Mouse (Mus musculus): ENCODE measurements around the gene Retreg1. TPM values are rescaled to one million over a fixed set of nuclear protein-coding genes. Genes with fewer than 3 reads are reported as not detected.

Retreg1 gene
- polyA plus RNA-seq, 1 experiment from 2014 or later: 2.2 TPM

DNA sequence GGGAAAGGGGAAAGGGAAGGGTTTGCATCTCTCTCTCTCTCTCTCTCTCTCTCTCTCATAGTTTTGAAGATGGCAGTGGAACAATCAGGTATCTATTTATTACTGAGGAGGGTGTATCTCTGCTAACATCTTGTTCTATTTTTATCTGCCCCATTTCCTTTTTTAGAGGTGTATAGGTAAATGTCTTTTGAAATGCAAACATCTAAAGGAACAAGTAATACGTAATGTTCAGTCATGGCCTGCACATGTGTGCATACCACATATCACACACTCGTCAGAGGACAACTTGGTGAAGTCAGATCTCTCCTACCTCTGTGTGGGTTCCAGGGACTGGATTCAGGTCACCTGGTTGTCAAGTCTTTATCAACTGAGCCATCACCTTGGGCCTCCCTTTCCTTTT, 25.8 kb upstream of the Retreg1 start:
- no peak for ATAC-seq (replicated peaks; ENCODE audit: low FRiP score)
- 94% methylated on average over 2 of the region's 2 CpGs for WGBS

DNA sequence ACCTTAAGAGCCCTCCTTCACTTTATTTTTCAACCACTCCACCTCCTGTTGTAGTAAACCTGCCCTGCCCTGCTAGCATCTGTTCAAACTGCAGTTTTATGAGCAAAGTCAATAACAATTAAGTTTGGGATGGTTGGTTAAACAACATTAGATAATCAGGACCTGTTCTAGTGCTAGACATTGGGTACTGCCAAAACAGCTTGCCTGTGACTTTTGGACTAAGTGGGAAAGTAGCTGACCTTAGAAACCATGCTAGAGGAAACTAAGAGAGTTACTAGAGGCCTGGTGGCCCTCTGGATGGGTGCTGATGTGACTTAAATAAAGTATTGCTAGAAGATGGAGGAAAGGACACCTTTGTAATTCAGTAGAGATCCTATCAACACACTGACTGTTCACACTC, 21.0 kb upstream of the Retreg1 start:
- Histone ChIP-seq H3K36me3 (ENCODE audit: control insufficient read depth, insufficient read depth, low read length) (no peaks in the 10 kb centered on the region), H3K9ac (ENCODE audit: low read length) (no peak overlapping the region), H3K4me1 (replicated peaks; ENCODE audit: control insufficient read depth, insufficient read depth, low read length) (no peaks in the 10 kb centered on the region), H3K9me3 (ENCODE audit: control insufficient read depth, low read length) (no peaks in the 10 kb centered on the region), H3K27me3 (ENCODE audit: control insufficient read depth, insufficient read depth, low read length) (no peaks in the 10 kb centered on the region), H3K4me3 (ENCODE audit: low read depth, low read length) (no peak overlapping the region), H3K4me2 (ENCODE audit: low read depth, low read length, severe bottlenecking) (no peak overlapping the region), H3K27ac (ENCODE audit: low read depth, low read length) (no peak overlapping the region)
- ATAC-seq (replicated peaks; ENCODE audit: low FRiP score) (no peak), DNase-seq (ENCODE audit: low spot score) (no peak)

More for the DNA sequence above, 25.8 kb upstream of the Retreg1 start:
- H3K27ac ChIP-seq (ENCODE audit: low read depth, low read length): no peak overlapping the region
- DNase-seq (ENCODE audit: low spot score): no peak
- H3K27me3 ChIP-seq (ENCODE audit: control insufficient read depth, insufficient read depth, low read length): no peaks in the 10 kb centered on the region
- no peak overlapping the region for H3K9ac ChIP-seq (ENCODE audit: low read length)
- peaks cover 18% of the 10 kb centered on the region for H3K36me3 ChIP-seq (ENCODE audit: control insufficient read depth, insufficient read depth, low read length)
- H3K4me2 ChIP-seq (ENCODE audit: low read depth, low read length, severe bottlenecking): no peak overlapping the region
- H3K4me1 ChIP-seq (replicated peaks; ENCODE audit: control insufficient read depth, insufficient read depth, low read length): no peaks in the 10 kb centered on the region
- H3K9me3 ChIP-seq (ENCODE audit: control insufficient read depth, low read length): no peaks in the 10 kb centered on the region; the same call in 1 of the 2 replicates
- H3K4me3 ChIP-seq (ENCODE audit: low read depth, low read length): no peak overlapping the region

DNA sequence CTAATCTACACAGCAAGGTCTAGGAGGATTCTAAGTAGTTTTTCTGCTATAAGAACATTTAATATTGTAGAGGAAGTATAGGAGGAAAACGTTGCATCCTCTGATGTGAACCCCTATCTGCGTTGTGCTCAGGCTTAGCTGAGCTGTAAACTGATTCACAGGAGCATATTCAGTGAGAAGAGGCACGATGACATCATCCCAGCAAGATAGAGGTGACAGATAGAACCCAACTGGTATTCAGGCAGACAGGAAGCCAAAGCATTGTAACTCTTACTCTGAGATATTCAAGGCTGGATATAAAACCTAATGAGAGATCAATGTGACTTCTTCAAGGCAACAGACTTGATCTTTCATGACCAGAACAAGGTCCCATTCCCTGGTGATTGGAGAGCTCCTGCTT, 20.3 kb upstream of the Retreg1 start:
- 60% methylated on average over 3 of the region's 3 CpGs for WGBS
- Histone ChIP-seq H3K9ac (ENCODE audit: low read length) (no peak overlapping the region), H3K4me3 (ENCODE audit: low read depth, low read length) (no peak overlapping the region), H3K4me1 (replicated peaks; ENCODE audit: control insufficient read depth, insufficient read depth, low read length) (no peaks in the 10 kb centered on the region), H3K36me3 (ENCODE audit: control insufficient read depth, insufficient read depth, low read length) (no peaks in the 10 kb centered on the region), H3K4me2 (ENCODE audit: low read depth, low read length, severe bottlenecking) (no peak overlapping the region), H3K27ac (ENCODE audit: low read depth, low read length) (no peak overlapping the region), H3K9me3 (ENCODE audit: control insufficient read depth, low read length) (no peaks in the 10 kb centered on the region), H3K27me3 (ENCODE audit: control insufficient read depth, insufficient read depth, low read length) (no peaks in the 10 kb centered on the region)
- ATAC-seq (replicated peaks; ENCODE audit: low FRiP score): no peak
- DNase-seq (ENCODE audit: low spot score): no peak

DNA sequence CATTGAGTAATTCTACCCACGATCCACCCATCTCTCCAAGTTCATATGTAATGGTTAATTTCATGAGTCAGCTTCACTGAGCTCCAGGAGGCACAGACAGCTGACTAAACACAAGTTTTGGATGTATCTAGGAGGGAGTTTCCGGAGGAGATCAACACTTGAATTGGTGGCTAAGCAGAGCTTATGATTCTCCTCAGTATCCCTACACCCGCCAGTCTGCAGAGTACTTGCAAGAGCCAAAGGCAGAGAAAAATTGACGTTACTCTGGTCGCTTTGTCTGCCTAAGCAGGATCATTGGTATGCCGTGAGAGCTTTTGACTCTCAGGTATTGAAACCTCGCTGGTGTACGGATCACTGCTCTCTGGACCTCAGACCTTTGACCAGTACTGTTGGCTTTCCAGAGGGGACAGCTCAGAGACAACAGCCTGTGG, 16.4 kb upstream of the Retreg1 start:
- DNase-seq (ENCODE audit: low spot score) (no peak), ATAC-seq (replicated peaks; ENCODE audit: low FRiP score) (no peak)
- Histone ChIP-seq H3K9me3 (ENCODE audit: control insufficient read depth, low read length) (no peaks in the 10 kb centered on the region), H3K36me3 (ENCODE audit: control insufficient read depth, insufficient read depth, low read length) (no peaks in the 10 kb centered on the region), H3K9ac (ENCODE audit: low read length) (no peak overlapping the region), H3K27me3 (ENCODE audit: control insufficient read depth, insufficient read depth, low read length) (no peaks in the 10 kb centered on the region), H3K4me3 (ENCODE audit: low read depth, low read length) (no peak overlapping the region), H3K27ac (ENCODE audit: low read depth, low read length) (no peak overlapping the region), H3K4me1 (replicated peaks; ENCODE audit: control insufficient read depth, insufficient read depth, low read length) (no peaks in the 10 kb centered on the region), H3K4me2 (ENCODE audit: low read depth, low read length, severe bottlenecking) (no peak overlapping the region)
- WGBS: 88% methylated on average over 8 of the region's 8 CpGs

DNA sequence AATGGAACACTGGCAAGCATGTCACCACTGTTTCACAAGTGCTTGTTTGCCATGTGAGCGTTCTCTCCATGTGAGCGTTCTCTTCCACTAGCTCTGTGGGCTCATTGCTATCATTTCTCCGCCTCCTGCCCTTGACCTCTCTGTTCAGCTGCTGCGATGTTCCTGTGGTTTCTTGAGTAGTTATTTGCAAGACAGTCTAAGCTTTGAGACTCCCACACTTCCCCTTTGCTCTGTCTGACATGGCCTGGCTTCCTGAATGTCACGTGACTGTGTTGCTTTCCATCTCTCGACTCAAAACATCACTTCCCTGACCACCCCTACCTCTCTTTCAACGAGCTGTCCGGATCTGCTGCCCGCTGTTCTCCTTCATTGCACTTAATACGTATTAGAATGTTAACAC, 14.5 kb upstream of the Retreg1 start:
- no peak overlapping the region for H3K4me2 ChIP-seq (ENCODE audit: low read depth, low read length, severe bottlenecking)
- no peak overlapping the region for H3K27ac ChIP-seq (ENCODE audit: low read depth, low read length)
- no peak overlapping the region for H3K9ac ChIP-seq (ENCODE audit: low read length)
- ATAC-seq (replicated peaks; ENCODE audit: low FRiP score) (no peak), DNase-seq (ENCODE audit: low spot score) (no peak)
- no peaks in the 10 kb centered on the region for H3K4me1 ChIP-seq (replicated peaks; ENCODE audit: control insufficient read depth, insufficient read depth, low read length)
- H3K9me3 ChIP-seq (ENCODE audit: control insufficient read depth, low read length): no peaks in the 10 kb centered on the region
- H3K27me3 ChIP-seq (ENCODE audit: control insufficient read depth, insufficient read depth, low read length): no peaks in the 10 kb centered on the region
- no peak overlapping the region for H3K4me3 ChIP-seq (ENCODE audit: low read depth, low read length)
- H3K36me3 ChIP-seq (ENCODE audit: control insufficient read depth, insufficient read depth, low read length): no peaks in the 10 kb centered on the region
- WGBS: 82% methylated on average over 10 of the region's 10 CpGs

DNA sequence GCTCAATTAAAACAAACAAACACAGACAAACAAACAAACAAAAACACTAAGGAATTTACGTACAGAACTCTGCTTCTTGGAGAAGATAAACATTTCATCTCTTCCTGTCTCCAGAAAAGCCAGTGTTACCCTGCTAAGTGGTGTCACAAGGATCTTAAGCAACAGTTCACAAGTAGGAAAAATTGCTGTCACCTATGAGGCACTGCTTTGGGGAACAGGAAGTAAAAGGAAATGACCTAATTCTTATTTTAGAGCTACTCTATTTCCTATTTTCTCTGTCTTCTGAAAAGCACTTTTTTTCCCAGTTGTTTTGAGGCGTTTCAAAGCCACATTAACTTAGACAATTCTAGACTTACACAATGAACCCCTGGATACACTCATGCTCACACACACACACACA, 12.6 kb upstream of the Retreg1 start:
- Histone ChIP-seq H3K4me2 (ENCODE audit: low read depth, low read length, severe bottlenecking) (no peak overlapping the region), H3K4me1 (replicated peaks; ENCODE audit: control insufficient read depth, insufficient read depth, low read length) (no peaks in the 10 kb centered on the region), H3K9ac (ENCODE audit: low read length) (no peak overlapping the region), H3K9me3 (ENCODE audit: control insufficient read depth, low read length) (no peaks in the 10 kb centered on the region), H3K36me3 (ENCODE audit: control insufficient read depth, insufficient read depth, low read length) (no peaks in the 10 kb centered on the region), H3K27me3 (ENCODE audit: control insufficient read depth, insufficient read depth, low read length) (no peaks in the 10 kb centered on the region), H3K4me3 (ENCODE audit: low read depth, low read length) (no peak overlapping the region), H3K27ac (ENCODE audit: low read depth, low read length) (no peak overlapping the region)
- 76% methylated on average over 2 of the region's 2 CpGs for WGBS
- DNase-seq (ENCODE audit: low spot score) (no peak), ATAC-seq (replicated peaks; ENCODE audit: low FRiP score) (no peak)

DNA sequence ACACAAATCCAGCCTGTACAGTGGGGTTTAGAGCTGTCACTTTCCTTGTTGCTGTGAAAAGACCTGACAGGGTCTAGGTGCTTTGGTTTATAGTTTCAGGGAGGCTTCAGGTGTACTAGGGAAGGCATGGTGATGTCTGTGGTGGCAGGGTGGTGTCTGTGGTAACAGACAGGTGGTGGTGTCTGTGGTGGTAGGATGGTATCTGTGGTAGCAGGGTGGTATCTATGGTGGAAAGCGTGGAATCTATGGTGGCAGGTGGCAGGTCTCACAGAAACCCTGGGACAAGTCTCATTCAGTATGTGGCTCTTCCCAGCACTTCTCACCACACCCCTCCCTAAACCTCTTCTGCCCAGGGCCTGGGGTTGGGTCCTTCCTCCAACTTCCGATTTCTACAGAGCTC, 8.7 kb upstream of the Retreg1 start:
- DNase-seq (ENCODE audit: low spot score) (no peak), ATAC-seq (replicated peaks; ENCODE audit: low FRiP score) (no peak)
- no peak overlapping the region for H3K27ac ChIP-seq (ENCODE audit: low read depth, low read length)
- H3K27me3 ChIP-seq (ENCODE audit: control insufficient read depth, insufficient read depth, low read length): no peaks in the 10 kb centered on the region
- no peak overlapping the region for H3K9ac ChIP-seq (ENCODE audit: low read length)
- H3K4me1 ChIP-seq (replicated peaks; ENCODE audit: control insufficient read depth, insufficient read depth, low read length): no peaks in the 10 kb centered on the region
- H3K36me3 ChIP-seq (ENCODE audit: control insufficient read depth, insufficient read depth, low read length): no peaks in the 10 kb centered on the region
- WGBS: 86% methylated on average over 2 of the region's 2 CpGs
- no peak overlapping the region for H3K4me2 ChIP-seq (ENCODE audit: low read depth, low read length, severe bottlenecking)
- no peak overlapping the region for H3K4me3 ChIP-seq (ENCODE audit: low read depth, low read length)
- no peaks in the 10 kb centered on the region for H3K9me3 ChIP-seq (ENCODE audit: control insufficient read depth, low read length)

DNA sequence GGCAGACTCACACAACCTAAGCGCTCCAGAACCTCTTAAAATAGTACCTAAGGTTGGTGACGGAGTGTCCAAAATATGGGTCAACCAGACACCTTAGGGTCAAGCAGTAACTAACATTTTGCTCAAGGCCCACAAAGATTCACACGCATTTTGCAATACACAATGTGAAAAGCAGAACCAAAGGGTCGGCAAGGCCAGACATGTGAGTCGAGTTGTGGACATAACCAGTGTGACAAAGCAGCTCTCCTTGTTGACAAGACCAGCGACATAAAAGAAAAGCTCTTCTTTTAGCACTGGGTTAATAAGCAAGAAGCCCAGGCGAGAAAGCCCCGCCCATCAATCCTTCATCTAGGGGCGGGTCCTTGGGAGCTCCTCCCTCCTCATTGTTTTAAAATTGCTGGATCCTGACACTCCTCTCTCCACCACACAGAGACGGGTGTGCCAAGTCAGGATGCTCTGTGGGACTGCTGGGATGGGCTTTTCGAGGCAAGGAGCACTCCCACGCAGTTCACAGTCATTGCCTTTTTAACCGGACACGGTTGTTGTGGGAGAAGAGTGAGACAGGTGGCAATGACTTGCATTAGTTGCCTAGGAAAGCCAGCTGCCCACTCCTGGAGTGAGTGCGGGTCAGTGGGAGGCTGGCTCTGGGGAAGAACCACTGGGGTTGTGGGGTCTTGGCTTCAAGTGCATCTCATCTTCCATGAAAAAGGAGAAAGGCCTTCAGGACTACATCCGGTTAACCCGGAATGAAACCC, 7.9 kb upstream of the Retreg1 start:
- Histone ChIP-seq H3K4me2 (ENCODE audit: low read depth, low read length, severe bottlenecking) (no peak overlapping the region), H3K36me3 (ENCODE audit: control insufficient read depth, insufficient read depth, low read length) (no peaks in the 10 kb centered on the region), H3K9ac (ENCODE audit: low read length) (no peak overlapping the region), H3K4me1 (replicated peaks; ENCODE audit: control insufficient read depth, insufficient read depth, low read length) (no peaks in the 10 kb centered on the region), H3K9me3 (ENCODE audit: control insufficient read depth, low read length) (no peaks in the 10 kb centered on the region), H3K27me3 (ENCODE audit: control insufficient read depth, insufficient read depth, low read length) (no peaks in the 10 kb centered on the region), H3K4me3 (ENCODE audit: low read depth, low read length) (no peak overlapping the region), H3K27ac (ENCODE audit: low read depth, low read length) (no peak overlapping the region)
- DNase-seq (ENCODE audit: low spot score) (no peak), ATAC-seq (replicated peaks; ENCODE audit: low FRiP score) (no peak)
- 87% methylated on average over 17 of the region's 17 CpGs for WGBS

DNA sequence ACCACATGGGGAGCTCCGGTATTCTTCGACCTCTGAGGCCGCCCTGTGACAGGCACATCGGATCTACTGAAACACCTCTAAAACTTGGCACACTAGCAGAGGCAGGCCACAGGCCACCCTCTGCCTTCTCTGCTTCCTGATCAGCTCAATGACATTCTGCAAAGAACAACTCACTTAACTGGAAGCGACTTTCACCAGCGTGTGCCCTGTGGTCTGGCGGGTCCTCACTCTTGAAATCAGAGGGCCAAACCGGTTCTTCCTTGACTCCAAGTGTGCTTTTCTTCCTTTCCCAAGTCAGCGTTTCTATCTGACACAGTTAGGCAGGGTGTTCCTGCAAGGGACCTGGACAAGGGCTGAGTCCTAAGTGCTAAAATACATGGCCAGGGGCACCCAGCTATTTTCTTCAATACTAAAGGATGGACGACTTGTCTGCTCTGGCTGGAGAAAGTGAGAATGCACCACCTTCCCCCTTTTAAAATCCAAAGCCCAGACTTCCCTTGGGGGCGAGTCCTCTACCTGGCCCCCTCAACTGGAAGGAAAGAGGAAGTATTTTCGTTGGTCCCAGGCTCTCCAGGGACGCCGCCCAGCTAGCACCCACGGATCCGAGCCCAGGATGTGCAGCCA, 406 bp upstream of the Retreg1 start:
- no peak for ATAC-seq (replicated peaks; ENCODE audit: low FRiP score)
- peak overlapping the region; percentile 82 for H3K9ac ChIP-seq (ENCODE audit: low read length)
- H3K27me3 ChIP-seq (ENCODE audit: control insufficient read depth, insufficient read depth, low read length): peaks cover 11% of the 10 kb centered on the region
- peaks cover 5% of the 10 kb centered on the region; the same call in 1 of the 2 replicates for H3K4me1 ChIP-seq (replicated peaks; ENCODE audit: control insufficient read depth, insufficient read depth, low read length)
- H3K4me2 ChIP-seq (ENCODE audit: low read depth, low read length, severe bottlenecking): peak overlapping the region; percentile 90
- WGBS: 11% methylated on average over 16 of the region's 16 CpGs
- no peak overlapping the region for H3K27ac ChIP-seq (ENCODE audit: low read depth, low read length)
- H3K36me3 ChIP-seq (ENCODE audit: control insufficient read depth, insufficient read depth, low read length): no peaks in the 10 kb centered on the region
- peak overlapping the region; percentile 71 for H3K4me3 ChIP-seq (ENCODE audit: low read depth, low read length)
- no peaks in the 10 kb centered on the region for H3K9me3 ChIP-seq (ENCODE audit: control insufficient read depth, low read length)
- DNase-seq (ENCODE audit: low spot score): no peak

Data from forebrain, embryonic 11.5 days (tissue).